Mouse (Mus musculus): ENCODE measurements around the gene Plxnb1. TPM values are rescaled to one million over a fixed set of nuclear protein-coding genes. Genes with fewer than 3 reads are reported as not detected.
"Not testable (repeated sequence)": the region's sequence is repeated elsewhere in the genome, so short reads cannot be mapped to it uniquely, and the experiment has no call there.

The Plxnb1 gene
- polyA plus RNA-seq, 1 experiment from 2014 or later = 18.6 TPM

GRCm38 (mm10) chr9:109128211-109128610 lies 33.0 kb downstream of the Plxnb1 start:
- ATAC-seq (ENCODE audit: low read depth) = no peak
- no peaks in the 10 kb centered on the region for H3K36me3 ChIP-seq (ENCODE audit: control insufficient read depth, insufficient read depth, low read length)
- H3K4me3 ChIP-seq (ENCODE audit: low read length) = no peak overlapping the region
- no peak overlapping the region for H3K4me2 ChIP-seq (ENCODE audit: low read depth, low read length)
- WGBS = 44% methylated on average over 3 of the region's 3 CpGs
- H3K27me3 ChIP-seq (ENCODE audit: control insufficient read depth, insufficient read depth, low read depth, low read length) = no peaks in the 10 kb centered on the region
- H3K9ac ChIP-seq (ENCODE audit: low read length) = no peak overlapping the region
- no peak overlapping the region for H3K27ac ChIP-seq (ENCODE audit: low read length)
- H3K4me1 ChIP-seq (replicated peaks; ENCODE audit: control insufficient read depth, insufficient read depth, low read length) = no peaks in the 10 kb centered on the region; the same call in 1 of the 2 replicates
- H3K9me3 ChIP-seq (ENCODE audit: control insufficient read depth, low read length) = no peaks in the 10 kb centered on the region

GRCm38 (mm10) chr9:109130076-109130475 lies 34.9 kb downstream of the Plxnb1 start:
- no peak overlapping the region for H3K27ac ChIP-seq (ENCODE audit: low read length)
- 84% methylated on average over 5 of the region's 5 CpGs for WGBS
- H3K4me2 ChIP-seq (ENCODE audit: low read depth, low read length) = no peak overlapping the region
- no peaks in the 10 kb centered on the region for H3K27me3 ChIP-seq (ENCODE audit: control insufficient read depth, insufficient read depth, low read depth, low read length)
- H3K4me3 ChIP-seq (ENCODE audit: low read length) = no peak overlapping the region
- no peaks in the 10 kb centered on the region for H3K9me3 ChIP-seq (ENCODE audit: control insufficient read depth, low read length)
- H3K4me1 ChIP-seq (replicated peaks; ENCODE audit: control insufficient read depth, insufficient read depth, low read length) = no peaks in the 10 kb centered on the region
- H3K36me3 ChIP-seq (ENCODE audit: control insufficient read depth, insufficient read depth, low read length) = no peaks in the 10 kb centered on the region
- no peak overlapping the region for H3K9ac ChIP-seq (ENCODE audit: low read length)
- no peak for ATAC-seq (ENCODE audit: low read depth)

DNA sequence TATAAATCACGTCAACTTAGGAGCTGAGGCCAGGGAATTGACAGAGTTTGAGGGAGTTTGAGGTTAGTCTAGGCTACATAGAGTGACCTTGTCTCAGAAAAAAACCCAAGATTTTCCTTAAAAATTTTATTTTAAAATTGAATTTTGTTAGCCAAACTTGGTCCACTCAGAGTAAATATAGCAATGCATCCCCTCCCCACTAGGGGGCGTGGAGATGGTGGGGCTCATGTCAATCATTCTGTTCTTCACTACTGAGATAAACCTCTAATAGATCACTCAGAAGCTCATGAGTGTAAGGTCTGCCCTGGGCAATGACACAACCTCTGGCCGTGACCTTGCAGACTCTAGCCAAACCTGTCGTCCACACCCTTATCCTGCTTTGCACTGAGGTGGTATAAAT lies 45.2 kb downstream of the Plxnb1 start:
- H3K4me2 ChIP-seq (ENCODE audit: low read depth, low read length); H3K9me3 ChIP-seq (ENCODE audit: control insufficient read depth, low read length); H3K4me3 ChIP-seq (ENCODE audit: low read length); H3K27me3 ChIP-seq (ENCODE audit: control insufficient read depth, insufficient read depth, low read depth, low read length); H3K9ac ChIP-seq (ENCODE audit: low read length); H3K4me1 ChIP-seq (replicated peaks; ENCODE audit: control insufficient read depth, insufficient read depth, low read length); H3K27ac ChIP-seq (ENCODE audit: low read length); ATAC-seq (ENCODE audit: low read depth); H3K36me3 ChIP-seq (ENCODE audit: control insufficient read depth, insufficient read depth, low read length): not testable (repeated sequence)
- WGBS = 66% methylated on average over 4 of the region's 4 CpGs

DNA sequence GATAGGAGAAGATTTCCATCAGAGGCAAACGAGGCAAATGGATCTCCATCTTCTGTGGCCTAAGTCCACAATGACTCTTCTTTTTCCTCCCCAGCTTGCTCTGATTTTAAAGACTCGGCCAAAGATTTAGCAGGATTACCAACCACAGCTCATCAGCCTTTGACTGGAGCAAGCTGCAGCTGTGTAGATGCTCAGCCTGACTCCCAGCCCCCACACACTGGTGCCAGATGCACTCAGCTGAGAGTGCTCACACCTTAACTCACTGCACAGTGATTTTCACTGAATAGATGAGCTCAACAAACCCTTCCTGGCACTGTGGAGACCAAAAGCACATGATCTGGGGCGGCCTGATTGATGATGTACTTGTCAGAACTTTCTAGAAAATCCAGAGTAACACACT lies 66.8 kb downstream of the Plxnb1 start, which contains the start of gene Fbxw21:
Fbxw21 (minus strand) TSS at position 101 of the 400 bp plus-strand sequence.
- 66% methylated on average over 3 of the region's 3 CpGs for WGBS
- Histone ChIP-seq H3K36me3 (ENCODE audit: control insufficient read depth, insufficient read depth, low read length) (no peaks in the 10 kb centered on the region), H3K9me3 (ENCODE audit: control insufficient read depth, low read length) (no peaks in the 10 kb centered on the region), H3K27me3 (ENCODE audit: control insufficient read depth, insufficient read depth, low read depth, low read length) (no peaks in the 10 kb centered on the region), H3K4me2 (ENCODE audit: low read depth, low read length) (no peak within 1 kb of the TSS), H3K4me1 (replicated peaks; ENCODE audit: control insufficient read depth, insufficient read depth, low read length) (no peaks in the 10 kb centered on the region), H3K9ac (ENCODE audit: low read length) (no peak within 1 kb of the TSS), H3K4me3 (ENCODE audit: low read length) (no peak within 1 kb of the TSS), H3K27ac (ENCODE audit: low read length) (no peak within 1 kb of the TSS)
- no peak for ATAC-seq (ENCODE audit: low read depth)

- H3K4me3 ChIP-seq (ENCODE audit: low read length) = no peak overlapping the region
- H3K36me3 ChIP-seq (ENCODE audit: control insufficient read depth, insufficient read depth, low read length) = no peaks in the 10 kb centered on the region
- no peaks in the 10 kb centered on the region for H3K27me3 ChIP-seq (ENCODE audit: control insufficient read depth, insufficient read depth, low read depth, low read length)
- no peaks in the 10 kb centered on the region for H3K4me1 ChIP-seq (replicated peaks; ENCODE audit: control insufficient read depth, insufficient read depth, low read length)
- H3K9ac ChIP-seq (ENCODE audit: low read length) = no peak overlapping the region
- H3K9me3 ChIP-seq (ENCODE audit: control insufficient read depth, low read length) = no peaks in the 10 kb centered on the region
- H3K27ac ChIP-seq (ENCODE audit: low read length) = no peak overlapping the region
- ATAC-seq (ENCODE audit: low read depth) = no peak
- no peak overlapping the region for H3K4me2 ChIP-seq (ENCODE audit: low read depth, low read length)
These were observed 72.1 kb downstream of the Plxnb1 start for GRCm38 (mm10) chr9:109167316-109167715.

Other genes with a start within 250 kb of the Plxnb1 start
- 10.0 and 11.2 TPM in 2 replicates for gene Slc26a6, start 242.1 kb upstream of the Plxnb1 start, polyA plus RNA-seq (2015; fragmentation: Nextera tagmentation; extraction: Ambion mirVana)
- 0.78 and 1.1 TPM in 2 replicates for gene Tmem89, start 180.8 kb upstream of the Plxnb1 start, polyA plus RNA-seq (2015; fragmentation: Nextera tagmentation; extraction: Ambion mirVana)
- 397 and 421 TPM in 2 replicates for gene Uqcrc1, start 158.8 kb upstream of the Plxnb1 start, polyA plus RNA-seq (2015; fragmentation: Nextera tagmentation; extraction: Ambion mirVana)
- 1.3 and 1.5 TPM in 2 replicates for gene Col7a1, start 141.8 kb upstream of the Plxnb1 start, polyA plus RNA-seq (2015; fragmentation: Nextera tagmentation; extraction: Ambion mirVana)
- gene Ucn2, start 109.4 kb upstream of the Plxnb1 start, polyA plus RNA-seq (2015; fragmentation: Nextera tagmentation; extraction: Ambion mirVana) = not detected in 2 replicates
- 11.9 and 13.0 TPM in 2 replicates for gene Pfkfb4, start 103.6 kb upstream of the Plxnb1 start, polyA plus RNA-seq (2015; fragmentation: Nextera tagmentation; extraction: Ambion mirVana)
- gene Shisa5, start 56.8 kb upstream of the Plxnb1 start, polyA plus RNA-seq (2015; fragmentation: Nextera tagmentation; extraction: Ambion mirVana) = 120 and 126 TPM in 2 replicates
- 12.1 and 13.2 TPM in 2 replicates for gene Trex1, start 35.7 kb upstream of the Plxnb1 start, polyA plus RNA-seq (2015; fragmentation: Nextera tagmentation; extraction: Ambion mirVana)
- gene Atrip, start 21.3 kb upstream of the Plxnb1 start, polyA plus RNA-seq (2015; fragmentation: Nextera tagmentation; extraction: Ambion mirVana) = 22.8 and 24.7 TPM in 2 replicates
- gene Ccdc51, start 12.9 kb upstream of the Plxnb1 start, polyA plus RNA-seq (2015; fragmentation: Nextera tagmentation; extraction: Ambion mirVana) = 11.2 and 13.1 TPM in 2 replicates
- gene Tma7, start 12.8 kb upstream of the Plxnb1 start, polyA plus RNA-seq (2015; fragmentation: Nextera tagmentation; extraction: Ambion mirVana) = 524 and 545 TPM in 2 replicates
- gene Fbxw21, start 66.7 kb downstream of the Plxnb1 start, polyA plus RNA-seq (2015; fragmentation: Nextera tagmentation; extraction: Ambion mirVana) = not detected in 2 replicates
- not detected in 2 replicates for gene Fbxw13, start 100.6 kb downstream of the Plxnb1 start, polyA plus RNA-seq (2015; fragmentation: Nextera tagmentation; extraction: Ambion mirVana)
- not detected in 2 replicates for gene Fbxw20, start 139.4 kb downstream of the Plxnb1 start, polyA plus RNA-seq (2015; fragmentation: Nextera tagmentation; extraction: Ambion mirVana)
- gene Fbxw14, start 192.3 kb downstream of the Plxnb1 start, polyA plus RNA-seq (2015; fragmentation: Nextera tagmentation; extraction: Ambion mirVana) = not detected in 2 replicates
- not detected in 2 replicates for gene Fbxw28, start 244.3 kb downstream of the Plxnb1 start, polyA plus RNA-seq (2015; fragmentation: Nextera tagmentation; extraction: Ambion mirVana)

Data from lung, embryonic 16.5 days (tissue).